Mouse (Mus musculus) kidney, adult 2 months (tissue): ENCODE results near the gene Prg3.

ENCODE experiments used
- CTCF ChIP-seq: fragments of 200-500 bp; conservative IDR thresholded peaks from 2 replicates; pipeline ENCODE4 v1.5.1; 2011; ENCODE audit warnings: low read depth, mild to moderate bottlenecking, control low read depth, low read length, moderate library complexity, mixed read lengths; ENCODE audit not compliant: insufficient read depth, insufficient read length
- POLR2A ChIP-seq: fragments of 200-500 bp; IDR thresholded peaks from one replicate; pipeline ENCODE4 v1.6.1; 2011; ENCODE audit warnings: low read depth, low read length, control low read depth

DNA sequence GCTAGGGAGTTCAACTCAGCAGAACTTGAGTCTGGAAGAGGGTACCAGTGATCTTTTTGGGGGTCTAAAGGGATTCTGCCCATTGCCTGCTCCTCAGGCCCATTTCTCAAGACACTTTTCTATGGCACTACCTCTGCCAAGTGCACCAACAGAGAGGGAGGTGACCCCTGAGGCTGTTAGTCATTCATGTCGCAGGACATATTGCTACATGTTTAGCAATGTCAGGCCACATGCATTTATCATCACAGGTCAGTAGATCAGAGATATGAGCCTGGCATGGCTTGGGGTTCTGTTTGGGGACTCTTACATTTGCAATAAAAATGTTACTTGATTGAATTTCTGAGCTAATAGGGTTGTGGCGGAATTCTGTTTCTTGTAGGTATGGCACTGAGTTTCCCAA lies 12.4 kb upstream of the Prg3 start:
- TF ChIP-seq POLR2A (no peak), CTCF (no peak)
